Mouse (Mus musculus) cerebellum, adult 2 months (tissue): ENCODE results near the gene Cyp1a2.

ENCODE experiments used
- CTCF ChIP-seq: fragments of 200-500 bp; IDR thresholded peaks from 2 replicates; pipeline ENCODE4 v1.5.1; 2011; ENCODE audit warnings: low read depth, mild to moderate bottlenecking, control low read depth, low read length, moderate library complexity, borderline replicate concordance; ENCODE audit not compliant: insufficient read depth
- POLR2A ChIP-seq: fragments of 200-500 bp; IDR thresholded peaks from 2 replicates; pipeline ENCODE4 v1.6.1; 2011; ENCODE audit warnings: low read length, control low read depth, borderline replicate concordance; ENCODE audit not compliant: insufficient read depth

DNA sequence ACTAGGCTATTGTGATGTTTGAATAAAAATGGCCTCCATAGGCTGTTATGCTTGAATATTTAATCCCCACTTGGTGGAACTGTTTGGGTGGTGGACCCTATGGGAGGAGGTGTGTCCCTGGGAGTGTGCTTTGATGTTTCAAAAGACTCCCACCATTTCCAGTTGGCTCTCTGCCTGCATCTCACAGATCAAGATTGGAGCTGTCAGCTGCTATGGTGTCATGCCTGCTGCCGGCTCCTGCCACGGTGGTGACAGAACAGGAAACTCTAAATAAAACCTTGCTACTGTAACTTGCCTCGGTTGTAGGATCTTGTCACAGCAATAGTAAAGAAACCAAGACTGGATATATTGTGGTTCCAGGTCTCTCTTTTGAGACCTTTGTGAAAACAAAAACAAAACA, 22.0 kb downstream of the Cyp1a2 start:
- TF ChIP-seq CTCF (no peak), POLR2A (no peak)
